Mouse (Mus musculus) hindbrain, embryonic 10.5 days (tissue): ENCODE results near the gene Bves. TPM values are rescaled to one million over a fixed set of nuclear protein-coding genes. Genes with fewer than 3 reads are reported as not detected.

Experiments
- DNase-seq: peaks from one replicate; pipeline ENCODE4 v3.0.0-alpha.2; 2017; ENCODE audit warnings: low spot score
- H3K27ac ChIP-seq: fragments of 300-500 bp; sonication (generic); 2 replicates; pipeline ENCODE4 v1.5.1; 2016; ENCODE audit warnings: mild to moderate bottlenecking, moderate library complexity
- H3K27me3 ChIP-seq: fragments of 300-500 bp; sonication (generic); 2 replicates; pipeline ENCODE4 v1.6.1; 2016; ENCODE audit warnings: mild to moderate bottlenecking; ENCODE audit not compliant: poor library complexity, insufficient read depth, severe bottlenecking
- H3K36me3 ChIP-seq: fragments of 300-500 bp; sonication (generic); 2 replicates; pipeline ENCODE4 v1.6.1; 2016; ENCODE audit warnings: mild to moderate bottlenecking, moderate library complexity
- H3K4me1 ChIP-seq: fragments of 300-500 bp; sonication (generic); replicated peaks from 2 replicates; pipeline ENCODE4 v1.6.1; 2016; ENCODE audit warnings: mild to moderate bottlenecking
- H3K4me3 ChIP-seq: fragments of 300-500 bp; sonication (generic); 2 replicates; pipeline ENCODE4 v1.5.1; 2016; ENCODE audit warnings: mild to moderate bottlenecking, moderate library complexity
- H3K9me3 ChIP-seq: fragments of 300-500 bp; sonication (generic); 2 replicates; pipeline ENCODE4 v1.6.1; 2016; ENCODE audit warnings: mild to moderate bottlenecking, moderate library complexity
- WGBS: fragments of 180-500 bp; shearing (Covaris S2); methylation state at CpG from one replicate; pipeline ENCODE4 v1.1.7; 2016; 5-methylcytosine and 5-hydroxymethylcytosine counted together
- polyA plus RNA-seq: library from polyadenylated mRNA; unstranded; fragments of >200 nt; fragmentation: Nextera tagmentation; extraction: Ambion mirVana; gene quantifications from 2 replicates; pipeline ENCODE4 v1.2.1, GENCODE M21; 2016

Bves gene
- polyA plus RNA-seq, 1 experiment from 2014 or later: 1.8 TPM

GRCm38 (mm10) chr10:45369639-45370038 lies 34.1 kb downstream of the Bves start:
- Histone ChIP-seq H3K4me3 (no peak overlapping the region), H3K27ac (no peak overlapping the region), H3K27me3 (no peaks in the 10 kb centered on the region), H3K9me3 (no peaks in the 10 kb centered on the region), H3K36me3 (no peaks in the 10 kb centered on the region), H3K4me1 (no peaks in the 10 kb centered on the region)
- WGBS: 91% methylated on average over 3 of the region's 3 CpGs
- no peak for DNase-seq

- WGBS: 89% methylated on average over 2 of the region's 2 CpGs
- no peak for DNase-seq
- no peaks in the 10 kb centered on the region for H3K27me3 ChIP-seq
- H3K4me3 ChIP-seq: no peak overlapping the region
- H3K4me1 ChIP-seq: no peaks in the 10 kb centered on the region
- no peak overlapping the region for H3K27ac ChIP-seq
- H3K9me3 ChIP-seq: no peaks in the 10 kb centered on the region
- H3K36me3 ChIP-seq: no peaks in the 10 kb centered on the region
Observed at GRCm38 (mm10) chr10:45370545-45370944, 35.0 kb downstream of the Bves start.

GRCm38 (mm10) chr10:45372994-45373692 lies 37.6 kb downstream of the Bves start:
- H3K9me3 ChIP-seq: no peaks in the 10 kb centered on the region
- no peak overlapping the region for H3K27ac ChIP-seq
- DNase-seq: peak; percentile 68
- peaks cover 10% of the 10 kb centered on the region; the same call in 1 of the 2 replicates for H3K36me3 ChIP-seq
- no peaks in the 10 kb centered on the region for H3K27me3 ChIP-seq
- H3K4me1 ChIP-seq: no peaks in the 10 kb centered on the region
- 65% methylated on average over 4 of the region's 4 CpGs for WGBS
- H3K4me3 ChIP-seq: no peak overlapping the region

GRCm38 (mm10) chr10:45378269-45378668 lies 42.7 kb downstream of the Bves start:
- H3K36me3 ChIP-seq: peaks cover 23% of the 10 kb centered on the region
- H3K27ac ChIP-seq: no peak overlapping the region
- no peak for DNase-seq
- no peaks in the 10 kb centered on the region for H3K27me3 ChIP-seq
- H3K4me3 ChIP-seq: no peak overlapping the region
- no peaks in the 10 kb centered on the region for H3K4me1 ChIP-seq
- no peaks in the 10 kb centered on the region for H3K9me3 ChIP-seq
- WGBS: 90% methylated on average over 3 of the region's 3 CpGs

GRCm38 (mm10) chr10:45381937-45382636 lies 46.5 kb downstream of the Bves start:
- Histone ChIP-seq H3K27me3 (no peaks in the 10 kb centered on the region), H3K4me3 (no peak overlapping the region), H3K27ac (no peak overlapping the region), H3K9me3 (no peaks in the 10 kb centered on the region), H3K36me3 (peaks cover 17% of the 10 kb centered on the region), H3K4me1 (no peaks in the 10 kb centered on the region)
- DNase-seq: no peak

- Histone ChIP-seq H3K27me3 (no peaks in the 10 kb centered on the region), H3K4me1 (no peaks in the 10 kb centered on the region), H3K36me3 (peaks cover 16% of the 10 kb centered on the region), H3K4me3 (no peak overlapping the region), H3K27ac (no peak overlapping the region), H3K9me3 (no peaks in the 10 kb centered on the region)
- WGBS: 59% methylated on average over 3 of the region's 3 CpGs
- no peak for DNase-seq
Observed at GRCm38 (mm10) chr10:45382637-45382958, 47.0 kb downstream of the Bves start.

GRCm38 (mm10) chr10:45398211-45398610 lies 62.6 kb downstream of the Bves start:
- Histone ChIP-seq H3K9me3 (no peaks in the 10 kb centered on the region), H3K4me3 (no peak overlapping the region), H3K36me3 (peaks cover 12% of the 10 kb centered on the region), H3K27ac (no peak overlapping the region), H3K4me1 (no peaks in the 10 kb centered on the region), H3K27me3 (no peaks in the 10 kb centered on the region)
- 86% methylated on average over 1 of the region's 1 CpGs for WGBS
- DNase-seq: no peak

GRCm38 (mm10) chr10:45399702-45400243 lies 64.2 kb downstream of the Bves start:
- no peak overlapping the region for H3K4me3 ChIP-seq
- H3K27ac ChIP-seq: no peak overlapping the region
- H3K27me3 ChIP-seq: no peaks in the 10 kb centered on the region
- WGBS: 81% methylated on average over 7 of the region's 7 CpGs
- H3K4me1 ChIP-seq: no peaks in the 10 kb centered on the region
- no peak for DNase-seq
- peaks cover 12% of the 10 kb centered on the region for H3K36me3 ChIP-seq
- H3K9me3 ChIP-seq: no peaks in the 10 kb centered on the region

- Histone ChIP-seq H3K4me3 (no peak overlapping the region), H3K27ac (peak overlapping the region; percentile 66)
- 13% methylated on average over 10 of the region's 10 CpGs for WGBS
Observed at GRCm38 (mm10) chr10:45410624-45411341, 75.2 kb downstream of the Bves start.

GRCm38 (mm10) chr10:45411741-45412140 lies 76.2 kb downstream of the Bves start:
- peaks cover 16% of the 10 kb centered on the region; the same call in 1 of the 2 replicates for H3K36me3 ChIP-seq
- WGBS: 17% methylated on average over 2 of the region's 2 CpGs
- H3K4me1 ChIP-seq: peaks cover 35% of the 10 kb centered on the region
- H3K4me3 ChIP-seq: no peak overlapping the region
- no peak for DNase-seq
- H3K27ac ChIP-seq: no peak overlapping the region
- H3K27me3 ChIP-seq: no peaks in the 10 kb centered on the region
- no peaks in the 10 kb centered on the region for H3K9me3 ChIP-seq

More at GRCm38 (mm10) chr10:45410624-45411341, 75.2 kb downstream of the Bves start:
- H3K36me3 ChIP-seq: peaks cover 6% of the 10 kb centered on the region; the same call in 1 of the 2 replicates
- DNase-seq: peak; percentile 55
- H3K4me1 ChIP-seq: peaks cover 35% of the 10 kb centered on the region
- no peaks in the 10 kb centered on the region for H3K9me3 ChIP-seq
- no peaks in the 10 kb centered on the region for H3K27me3 ChIP-seq

GRCm38 (mm10) chr10:45412144-45412543 lies 76.6 kb downstream of the Bves start:
- H3K4me1 ChIP-seq: peaks cover 35% of the 10 kb centered on the region
- H3K9me3 ChIP-seq: no peaks in the 10 kb centered on the region
- DNase-seq: no peak
- H3K27me3 ChIP-seq: no peaks in the 10 kb centered on the region
- H3K4me3 ChIP-seq: no peak overlapping the region
- H3K27ac ChIP-seq: 0 out of 2 replicates have a peak overlapping the region, but pooled peaks have one; percentile 45
- H3K36me3 ChIP-seq: peaks cover 18% of the 10 kb centered on the region; the same call in 1 of the 2 replicates
- WGBS: 29% methylated on average over 5 of the region's 5 CpGs
